Mouse (Mus musculus) intestine, embryonic 16.5 days (tissue): ENCODE data around the gene Tinf2. TPM values are rescaled to one million over a fixed set of nuclear protein-coding genes. Genes with fewer than 3 reads are reported as not detected.

Source experiments
- ATAC-seq: fragments of 200-750 bp; cut with Nextera tagmentation; 2 replicates; pipeline ENCODE4 v1.8.0; 2017; ENCODE audit warnings: moderate TSS enrichment, moderate library complexity
- H3K27ac ChIP-seq: fragments of 300-500 bp; sonication (generic); 2 replicates; pipeline ENCODE4 v1.5.1; 2014; ENCODE audit warnings: mild to moderate bottlenecking, low read length
- H3K27me3 ChIP-seq: fragments of 300-500 bp; sonication (generic); replicated peaks from 2 replicates; pipeline ENCODE4 v1.6.1; 2014; ENCODE audit warnings: low read length, control low read depth, mixed read lengths; ENCODE audit not compliant: control insufficient read depth, insufficient read depth
- H3K36me3 ChIP-seq: fragments of 300-500 bp; sonication (generic); 2 replicates; pipeline ENCODE4 v1.6.1; 2014; ENCODE audit warnings: low read length, control low read depth; ENCODE audit not compliant: control insufficient read depth, insufficient read depth
- H3K4me1 ChIP-seq: fragments of 300-500 bp; sonication (generic); 2 replicates; pipeline ENCODE4 v1.6.1; 2014; ENCODE audit warnings: low read length, control low read depth, mixed read lengths; ENCODE audit not compliant: control insufficient read depth, insufficient read depth
- H3K4me2 ChIP-seq: fragments of 300-500 bp; sonication (generic); 2 replicates; pipeline ENCODE4 v1.6.1; 2014; ENCODE audit warnings: low read depth, low read length, control low read depth
- H3K4me3 ChIP-seq: fragments of 300-500 bp; sonication (generic); 2 replicates; pipeline ENCODE4 v1.5.1; 2014; ENCODE audit warnings: mild to moderate bottlenecking, low read length
- H3K9ac ChIP-seq: fragments of 300-500 bp; sonication (generic); 2 replicates; pipeline ENCODE4 v1.6.1; 2014; ENCODE audit warnings: low read depth, low read length
- H3K9me3 ChIP-seq: fragments of 300-500 bp; sonication (generic); 2 replicates; pipeline ENCODE4 v1.6.1; 2016; ENCODE audit warnings: low read length, control low read depth; ENCODE audit not compliant: control insufficient read depth
- WGBS: fragments of 180-500 bp; shearing (Covaris S2); extraction: QIAGEN DNeasy Blood & Tissue Kit; methylation state at CpG from one replicate; pipeline ENCODE4 v1.1.7; 2014; 5-methylcytosine and 5-hydroxymethylcytosine counted together
- polyA plus RNA-seq: library from polyadenylated mRNA; unstranded; fragments of >200 nt; fragmentation: Nextera tagmentation; extraction: Ambion mirVana; gene quantifications from 2 replicates; pipeline ENCODE4 v1.2.1, GENCODE M21; 2015

Gene Tinf2
- 32.6 and 37.1 TPM in 2 replicates for polyA plus RNA-seq

- Histone ChIP-seq H3K27me3 (no peaks in the 10 kb centered on the region), H3K4me2 (peak within 1 kb of the TSS; percentile 82), H3K36me3 (peaks cover 16% of the 10 kb centered on the region), H3K9ac (peak within 1 kb of the TSS; percentile 82), H3K9me3 (no peaks in the 10 kb centered on the region), H3K27ac (peak within 1 kb of the TSS; percentile 91), H3K4me1 (peaks cover 5% of the 10 kb centered on the region; the same call in 1 of the 2 replicates), H3K4me3 (peak within 1 kb of the TSS; percentile 81)
- under 1% methylated on average over 66 of the region's 66 CpGs for WGBS
- ATAC-seq = peak; percentile 98
Measured at GRCm38 (mm10) chr14:55681160-55682117, at the start of gene Tinf2. Gene Tinf2 (minus strand): TSS chr14:55681820.

DNA sequence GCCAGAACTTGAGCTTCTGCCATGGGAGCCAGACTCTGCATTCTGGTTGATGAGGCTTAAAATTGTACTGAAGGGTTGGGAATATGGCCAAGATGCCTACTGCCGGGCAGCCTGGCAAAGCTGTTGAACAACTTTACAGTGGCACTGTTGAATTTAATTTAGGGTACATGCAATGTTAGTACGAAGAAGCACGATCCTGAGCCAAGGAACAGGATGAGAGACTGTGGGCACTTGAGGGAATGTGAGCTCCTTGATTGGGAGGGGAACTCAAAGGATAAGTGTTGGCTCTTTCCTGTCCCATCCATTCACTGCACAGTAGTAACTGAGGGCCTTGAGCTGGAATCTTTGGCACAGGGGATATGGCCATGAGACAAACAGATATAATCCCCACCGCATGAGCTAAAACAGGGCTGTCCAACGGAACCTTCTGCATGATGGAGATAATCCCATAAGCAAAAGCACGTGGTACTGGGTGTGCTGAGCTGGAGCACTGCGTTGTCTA lies 49.0 kb upstream of the Tinf2 start:
- no peak overlapping the region for H3K27ac ChIP-seq
- no peak overlapping the region for H3K9ac ChIP-seq
- no peak overlapping the region for H3K4me3 ChIP-seq
- peaks cover 6% of the 10 kb centered on the region for H3K4me1 ChIP-seq
- H3K36me3 ChIP-seq = no peaks in the 10 kb centered on the region
- 81% methylated on average over 7 of the region's 7 CpGs for whole genome bisulfite sequencing
- ATAC-seq = no peak
- no peaks in the 10 kb centered on the region; the same call in 1 of the 2 replicates for H3K27me3 ChIP-seq
- no peak overlapping the region for H3K4me2 ChIP-seq
- no peaks in the 10 kb centered on the region for H3K9me3 ChIP-seq

DNA sequence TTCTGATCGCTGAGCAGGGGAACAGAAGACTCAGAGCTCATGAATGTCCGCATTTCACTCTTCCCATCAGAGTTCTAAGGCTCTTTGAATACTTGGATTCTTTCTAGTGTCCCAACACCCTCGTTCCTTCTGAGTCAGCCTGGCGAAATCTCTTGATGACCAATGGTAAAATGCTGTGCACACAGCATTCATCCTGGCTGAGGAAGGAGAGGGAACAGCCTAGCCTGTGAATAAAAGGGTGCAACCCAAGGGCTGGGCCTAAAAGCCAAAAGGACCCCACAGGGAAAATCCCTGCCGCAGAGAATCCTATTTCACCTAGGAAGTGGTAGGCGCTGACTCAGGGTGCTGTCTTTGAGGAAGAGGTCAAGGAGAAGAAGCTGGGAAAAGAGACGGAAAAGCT lies 48.5 kb upstream of the Tinf2 start:
- no peak for ATAC-seq
- no peaks in the 10 kb centered on the region for H3K36me3 ChIP-seq
- no peaks in the 10 kb centered on the region for H3K9me3 ChIP-seq

GRCm38 (mm10) chr14:55727889-55728685 lies 46.5 kb upstream of the Tinf2 start:
- Histone ChIP-seq H3K36me3 (no peaks in the 10 kb centered on the region), H3K9ac (no peak overlapping the region), H3K27ac (no peak overlapping the region), H3K4me2 (no peak overlapping the region), H3K27me3 (no peaks in the 10 kb centered on the region; the same call in 1 of the 2 replicates), H3K4me3 (no peak overlapping the region), H3K9me3 (no peaks in the 10 kb centered on the region), H3K4me1 (no peaks in the 10 kb centered on the region)
- ATAC-seq = no peak
- 55% methylated on average over 8 of the region's 8 CpGs for WGBS

More for the DNA sequence above, 48.5 kb upstream of the Tinf2 start:
- Histone ChIP-seq H3K27ac (no peak overlapping the region), H3K4me1 (peaks cover 5% of the 10 kb centered on the region; the same call in 1 of the 2 replicates), H3K4me3 (no peak overlapping the region), H3K27me3 (no peaks in the 10 kb centered on the region; the same call in 1 of the 2 replicates), H3K9ac (no peak overlapping the region), H3K4me2 (no peak overlapping the region)
- 81% methylated on average over 7 of the region's 7 CpGs for WGBS

DNA sequence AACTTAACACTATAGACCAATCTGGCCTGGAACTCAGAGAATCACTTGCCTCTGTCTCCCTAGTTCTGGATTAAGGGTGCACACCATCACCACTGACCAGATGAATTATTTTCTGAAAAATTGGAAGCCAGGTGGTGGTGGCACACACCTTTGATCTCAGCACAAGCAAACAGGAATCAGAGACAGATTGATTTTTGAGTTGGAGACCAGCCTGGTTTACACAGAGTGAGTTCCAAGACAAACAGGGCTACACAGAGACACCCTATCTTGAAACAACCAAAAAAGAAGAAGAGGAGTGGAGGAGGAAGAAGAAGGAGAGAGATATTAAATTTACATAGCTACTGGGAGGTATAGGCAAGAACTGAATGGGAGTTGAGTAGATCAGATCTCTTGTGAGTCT lies 44.6 kb upstream of the Tinf2 start:
- no peak overlapping the region for H3K9ac ChIP-seq
- H3K4me3 ChIP-seq = no peak overlapping the region
- no peaks in the 10 kb centered on the region; the same call in 1 of the 2 replicates for H3K27me3 ChIP-seq
- H3K36me3 ChIP-seq = no peaks in the 10 kb centered on the region
- no peaks in the 10 kb centered on the region for H3K9me3 ChIP-seq
- peaks cover 3% of the 10 kb centered on the region; the same call in 1 of the 2 replicates for H3K4me1 ChIP-seq
- no peak overlapping the region for H3K4me2 ChIP-seq
- no peak overlapping the region for H3K27ac ChIP-seq
- ATAC-seq = no peak

GRCm38 (mm10) chr14:55724411-55724871 lies 42.8 kb upstream of the Tinf2 start:
- no peaks in the 10 kb centered on the region for H3K27me3 ChIP-seq
- no peak overlapping the region for H3K9ac ChIP-seq
- no peak overlapping the region for H3K4me3 ChIP-seq
- H3K9me3 ChIP-seq = no peaks in the 10 kb centered on the region
- H3K27ac ChIP-seq = no peak overlapping the region
- 53% methylated on average over 8 of the region's 8 CpGs for WGBS
- no peaks in the 10 kb centered on the region for H3K36me3 ChIP-seq
- peaks cover 3% of the 10 kb centered on the region; the same call in 1 of the 2 replicates for H3K4me1 ChIP-seq
- ATAC-seq = no peak
- no peak overlapping the region for H3K4me2 ChIP-seq

DNA sequence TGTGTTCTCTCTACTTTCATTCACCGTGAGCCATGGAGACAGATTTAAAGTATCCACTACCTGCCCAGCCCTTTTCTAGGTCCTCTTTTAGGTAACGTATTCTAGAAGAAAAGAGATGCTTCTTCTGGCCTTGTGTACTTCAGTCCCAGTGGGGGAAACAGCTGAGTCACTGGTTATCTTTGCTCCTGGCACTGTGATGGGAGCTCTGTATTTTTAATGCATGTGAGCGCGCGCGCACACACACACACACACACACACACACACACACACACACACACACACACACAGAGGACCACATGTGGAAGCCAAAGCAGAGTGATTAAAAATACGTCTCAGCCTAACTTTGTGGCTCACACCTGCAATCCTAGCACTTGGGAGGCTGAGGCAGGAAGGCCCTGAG lies 41.8 kb upstream of the Tinf2 start:
- Histone ChIP-seq H3K27ac (no peak overlapping the region), H3K9me3 (no peaks in the 10 kb centered on the region), H3K4me2 (no peak overlapping the region), H3K4me3 (no peak overlapping the region), H3K27me3 (no peaks in the 10 kb centered on the region), H3K9ac (no peak overlapping the region), H3K4me1 (peaks cover 3% of the 10 kb centered on the region; the same call in 1 of the 2 replicates), H3K36me3 (no peaks in the 10 kb centered on the region)
- WGBS = 95% methylated on average over 7 of the region's 7 CpGs
- no peak for ATAC-seq

DNA sequence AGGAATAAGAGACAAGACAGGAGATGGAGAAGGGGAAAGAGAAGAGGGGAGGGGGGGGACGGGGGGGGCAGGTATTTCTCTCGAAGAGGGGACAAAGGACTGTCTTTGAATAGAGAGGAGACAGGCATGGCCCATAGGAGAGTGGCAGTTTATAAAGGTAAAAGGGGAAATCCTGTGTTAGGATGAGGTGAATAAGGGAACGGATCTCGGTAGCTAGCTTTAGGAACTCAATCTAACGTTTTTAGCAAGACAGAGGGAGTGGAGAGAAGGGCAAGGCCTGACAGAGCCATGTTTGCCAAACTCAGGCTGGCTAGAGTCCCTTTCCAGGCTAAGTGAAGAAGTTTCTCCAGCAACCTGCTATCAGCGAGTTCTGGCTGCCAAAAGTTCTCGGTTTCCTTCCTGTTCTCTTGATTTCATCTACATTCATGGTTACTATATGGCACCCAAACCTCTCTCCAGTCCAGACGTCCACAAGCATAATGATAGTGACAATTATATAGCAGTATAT lies 40.9 kb upstream of the Tinf2 start:
- Histone ChIP-seq H3K36me3 (0 out of 2 replicates have a peak, but pooled peaks cover 2% of the 10 kb centered on the region), H3K9me3 (no peaks in the 10 kb centered on the region), H3K4me1 (peaks cover 3% of the 10 kb centered on the region; the same call in 1 of the 2 replicates), H3K4me3 (peak overlapping the region; percentile 83), H3K27ac (no peak overlapping the region), H3K27me3 (no peaks in the 10 kb centered on the region), H3K9ac (peak overlapping the region; percentile 91), H3K4me2 (peak overlapping the region; percentile 64)
- WGBS = 51% methylated on average over 8 of the region's 8 CpGs
- ATAC-seq = no peak; the same call in 1 of the 2 replicates
